Mouse (Mus musculus) heart, adult 10 weeks (tissue): ENCODE measurements around the gene Gm38393. TPM values are rescaled to one million over a fixed set of nuclear protein-coding genes. Genes with fewer than 3 reads are reported as not detected.

Experiments
- polyA plus RNA-seq: library from polyadenylated mRNA; stranded (reverse); fragments of 350-450 nt; fragmentation: Illumina TruSeq; extraction: RNeasy Lipid Tissue Mini Kit (QIAGEN cat#74804); gene quantifications from one replicate; pipeline ENCODE4 v1.2.3, GENCODE M21; 2014; ENCODE audit warnings: low read depth, low replicate concordance

The Gm38393 gene
- polyA plus RNA-seq, result 2.9 TPM

GRCm38 (mm10) chr7:60004606-60005330 lies at the start of gene Gm38393, which contains the start of gene Snurf:
Gm38393 (minus strand) TSS chr7:60005064.
Snurf (minus strand) TSS chr7:60005049.

Other genes with a start within 250 kb of the Gm38393 start
- 46.3 TPM for gene Snurf, start within 50 bp of the Gm38393 start, polyA plus RNA-seq
- 62.7 TPM for gene Snrpn, start 135.2 kb upstream of the Gm38393 start, polyA plus RNA-seq